Mouse (Mus musculus): ENCODE data around the gene 2610507B11Rik. TPM values are rescaled to one million over a fixed set of nuclear protein-coding genes. Genes with fewer than 3 reads are reported as not detected.
A peak's percentile ranks its signal among the peaks of the same experiment; 100 is the strongest.

Gene 2610507B11Rik
- 49.5 and 72.1 TPM in 2 replicates for polyA plus RNA-seq (2012; rRNA removed)

- DNase-seq (ENCODE audit: low read depth, low spot score), result peak; percentile 56
These were observed at the start of gene 2610507B11Rik for GRCm38 (mm10) chr11:78261380-78262352. 2610507B11Rik (plus strand) TSS chr11:78261752.

DNA sequence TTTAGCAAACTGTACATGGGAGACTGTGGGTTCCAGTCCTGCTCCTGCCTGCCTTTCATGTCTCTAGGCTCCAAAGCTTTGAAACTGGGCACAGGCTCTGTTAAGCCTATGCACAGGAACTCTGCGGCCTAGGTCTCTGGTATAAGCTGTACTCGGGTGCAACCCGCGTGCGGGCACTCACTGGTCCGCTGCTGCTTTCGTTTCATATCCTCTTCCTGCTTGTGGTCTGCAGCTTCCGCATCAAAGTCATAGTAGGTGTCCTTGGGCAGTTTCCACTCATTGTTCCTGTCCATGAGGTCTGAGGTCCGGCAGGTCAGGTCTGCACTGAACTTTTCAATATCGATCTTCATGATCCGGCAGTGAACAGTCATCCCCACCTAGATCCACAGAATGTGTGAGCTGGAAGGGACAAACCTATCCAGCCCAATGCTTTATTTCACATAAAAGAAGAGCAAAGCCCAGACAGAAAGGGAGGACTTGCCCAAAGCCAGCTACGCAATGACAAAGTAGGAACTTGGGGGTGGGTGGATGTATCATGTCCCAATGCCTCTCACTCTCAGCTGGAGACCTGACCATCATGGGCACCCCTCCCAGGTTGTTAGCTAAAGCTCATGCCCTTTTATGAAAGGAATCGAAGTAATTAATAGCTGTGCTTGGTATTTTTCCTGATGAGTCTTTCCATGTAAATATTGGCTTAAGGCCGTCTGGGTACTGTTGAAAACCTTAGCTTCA lies 48.3 kb upstream of the 2610507B11Rik start:
- WGBS, result 84% methylated on average over 14 of the region's 14 CpGs
- DNase-seq (ENCODE audit: low read depth, low spot score), result no peak

More at GRCm38 (mm10) chr11:78261380-78262352, at the start of gene 2610507B11Rik:
- WGBS, result under 1% methylated on average over 113 of the region's 115 CpGs

GRCm38 (mm10) chr11:78215709-78216317 lies 45.7 kb upstream of the 2610507B11Rik start:
- no peak for DNase-seq (ENCODE audit: low read depth, low spot score)
- 86% methylated on average over 11 of the region's 11 CpGs for WGBS

DNA sequence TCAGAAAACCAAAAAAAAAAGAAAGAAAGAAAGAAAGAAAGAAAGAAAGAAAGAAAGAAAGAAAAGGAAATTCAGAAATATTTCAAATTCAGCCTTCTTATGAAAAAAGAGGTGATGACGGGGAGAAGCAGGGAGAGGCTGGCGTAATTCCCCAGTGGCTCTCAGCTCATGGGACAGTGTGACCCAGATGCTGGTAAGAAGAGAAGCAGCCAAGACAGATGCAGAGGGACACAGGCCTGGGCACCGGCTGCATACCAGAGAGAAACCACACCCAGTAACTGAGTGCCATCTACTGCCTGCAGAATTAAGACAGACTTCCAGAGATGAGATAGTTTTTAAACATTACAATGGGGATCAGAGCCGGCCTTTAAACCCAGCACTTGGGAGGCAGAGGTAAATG lies 38.0 kb upstream of the 2610507B11Rik start:
- WGBS, result 91% methylated on average over 4 of the region's 4 CpGs
- DNase-seq (ENCODE audit: low read depth, low spot score), result no peak

DNA sequence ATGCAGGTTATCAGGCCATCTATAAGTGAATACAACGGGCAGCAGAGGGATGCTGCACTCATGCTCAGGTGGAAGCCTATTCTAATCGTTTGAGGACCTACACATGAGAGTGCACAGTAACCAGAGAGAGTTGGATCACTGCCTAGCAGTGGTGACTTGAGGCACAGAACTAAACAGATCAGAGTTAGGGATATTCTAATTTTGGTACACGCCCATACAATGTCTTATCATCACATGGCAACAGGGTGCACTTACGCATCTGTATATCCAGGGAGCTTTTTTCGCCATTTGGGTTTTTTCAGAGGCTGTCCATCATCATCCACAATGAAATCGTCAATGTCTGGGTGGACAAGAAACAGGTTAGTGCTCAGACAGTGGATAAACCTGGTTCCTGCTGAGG lies 30.0 kb upstream of the 2610507B11Rik start:
- no peak for DNase-seq (ENCODE audit: low read depth, low spot score)
- WGBS, result 91% methylated on average over 6 of the region's 6 CpGs

- 74% methylated on average over 9 of the region's 9 CpGs for WGBS
These were observed 21.2 kb upstream of the 2610507B11Rik start for GRCm38 (mm10) chr11:78240193-78240857.

GRCm38 (mm10) chr11:78245261-78245626 lies 16.3 kb upstream of the 2610507B11Rik start:
- under 1% methylated on average over 19 of the region's 19 CpGs for WGBS

More at GRCm38 (mm10) chr11:78240193-78240857, 21.2 kb upstream of the 2610507B11Rik start:
- DNase-seq (ENCODE audit: low read depth, low spot score), result no peak

DNA sequence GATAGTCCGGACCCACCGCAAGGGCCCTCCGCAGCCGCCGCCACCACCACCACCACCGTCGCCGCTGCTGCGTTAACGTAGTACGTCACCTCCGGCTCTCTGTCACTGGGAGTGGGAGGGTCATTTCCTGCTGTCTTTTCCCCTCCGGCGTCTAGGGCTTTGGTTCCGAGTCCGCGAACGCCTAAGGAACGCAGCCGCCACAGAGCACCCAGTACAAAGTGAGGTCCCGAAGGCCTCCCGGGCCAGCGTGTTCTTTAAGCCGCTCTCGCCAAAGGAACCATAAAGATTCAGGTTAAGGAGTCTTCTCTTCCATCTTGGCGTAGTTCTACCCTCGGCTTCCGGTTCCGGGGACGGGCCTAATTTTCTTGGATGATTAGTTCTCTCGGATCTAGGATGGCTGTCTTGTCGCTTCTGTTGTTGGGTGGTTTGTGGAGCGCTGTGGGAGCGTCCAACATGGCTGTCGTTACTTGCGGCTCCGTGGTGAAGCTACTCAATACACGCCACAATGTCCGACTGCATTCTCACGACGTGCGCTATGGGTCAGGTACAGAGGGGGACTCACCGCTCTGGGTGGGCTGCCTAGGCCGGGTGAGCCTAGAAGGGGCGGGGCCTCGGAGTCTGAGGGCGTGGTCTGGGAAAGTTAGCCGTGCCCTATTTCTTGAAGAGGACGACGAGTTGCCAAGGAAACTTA lies 15.8 kb upstream of the 2610507B11Rik start, which contains the start of the genes Sdf2 and Supt6:
TSS of gene Sdf2 (plus strand) at position 120 of the 691 bp plus-strand sequence.
TSS of gene Supt6 (minus strand) at position 361 of the 691 bp plus-strand sequence.
- under 1% methylated on average over 50 of the region's 50 CpGs for WGBS
- peak; percentile 93 for DNase-seq (ENCODE audit: low read depth, low spot score)

More at GRCm38 (mm10) chr11:78245261-78245626, 16.3 kb upstream of the 2610507B11Rik start:
- no peak for DNase-seq (ENCODE audit: low read depth, low spot score)

DNA sequence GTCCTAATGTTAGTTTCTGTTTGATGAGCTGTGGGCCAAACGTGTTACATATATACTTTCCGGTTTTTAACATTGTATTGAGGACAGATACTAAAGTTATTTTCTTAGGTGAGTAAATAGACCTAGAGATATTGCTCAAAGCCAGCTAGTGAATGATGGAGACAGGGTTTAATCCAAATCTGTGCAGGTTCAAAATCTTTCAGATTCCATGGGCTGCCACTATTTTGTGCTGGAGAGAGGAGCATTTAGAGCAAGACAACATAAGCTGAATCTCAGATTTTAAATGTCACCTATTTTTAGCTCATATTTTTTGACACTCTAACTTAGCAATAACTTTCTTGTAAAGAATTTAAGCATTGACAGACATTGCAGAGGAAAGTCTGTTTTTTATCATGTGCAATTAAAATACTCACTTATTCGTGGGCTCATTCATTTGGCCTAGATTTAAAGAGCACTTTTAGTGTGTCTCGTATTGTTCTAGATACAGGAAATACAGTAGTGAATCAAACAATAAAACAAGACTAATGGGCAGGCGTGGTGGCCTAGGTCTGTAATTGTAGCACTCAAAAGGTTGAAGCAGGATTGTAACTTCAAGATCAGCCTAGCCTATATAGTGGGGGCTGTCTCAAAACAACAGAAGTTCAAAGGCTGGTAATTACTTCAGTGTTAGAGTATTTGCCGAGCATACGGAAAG lies 15.1 kb upstream of the 2610507B11Rik start:
- DNase-seq (ENCODE audit: low read depth, low spot score), result peak; percentile 55
- WGBS, result 9% methylated on average over 7 of the region's 7 CpGs

- WGBS, result 19% methylated on average over 3 of the region's 3 CpGs
- peak; percentile 78 for DNase-seq (ENCODE audit: low read depth, low spot score)
These were observed 14.6 kb upstream of the 2610507B11Rik start for GRCm38 (mm10) chr11:78247012-78247348.

GRCm38 (mm10) chr11:78247727-78248140 lies 13.8 kb upstream of the 2610507B11Rik start:
- 65% methylated on average over 4 of the region's 4 CpGs for WGBS
- DNase-seq (ENCODE audit: low read depth, low spot score), result no peak

- WGBS, result 100% methylated on average over 1 of the region's 1 CpGs
- DNase-seq (ENCODE audit: low read depth, low spot score), result no peak
These were observed 4.9 kb upstream of the 2610507B11Rik start for GRCm38 (mm10) chr11:78256618-78257017.

DNA sequence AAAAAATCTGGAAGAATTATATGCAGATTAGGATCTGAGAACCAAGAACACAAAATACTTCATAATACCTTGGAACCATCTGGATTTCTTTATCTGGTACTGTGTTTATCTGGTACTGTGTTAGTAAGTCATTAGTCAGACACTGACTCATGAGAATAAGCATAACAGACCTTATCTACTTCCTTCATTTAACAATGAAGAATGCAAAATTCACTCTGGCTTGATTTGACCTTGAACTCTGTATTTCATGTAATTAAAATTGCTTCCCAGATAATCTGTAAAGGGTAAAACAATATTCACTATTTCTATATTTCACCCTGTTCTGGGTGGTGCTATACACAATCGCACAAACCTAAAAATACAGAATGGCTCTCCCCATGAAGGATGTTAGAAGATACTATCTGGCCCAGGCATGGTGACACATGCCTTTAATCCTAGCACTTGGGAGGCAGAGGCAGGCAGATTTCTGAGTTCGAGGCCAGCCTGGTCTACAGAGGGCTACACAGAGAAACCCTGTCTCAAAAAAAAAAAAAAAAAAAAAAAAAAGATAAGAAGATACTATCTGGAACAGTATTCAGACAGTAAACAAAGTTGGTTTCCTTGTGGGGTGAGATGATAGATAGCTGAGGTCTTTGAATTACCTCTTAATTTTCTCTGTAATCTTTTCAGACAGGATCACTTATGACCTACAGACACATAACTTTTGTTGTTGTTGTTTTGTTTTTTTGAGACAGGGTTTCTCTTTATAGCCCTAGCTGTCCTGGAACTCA lies 878 bp upstream of the 2610507B11Rik start:
- DNase-seq (ENCODE audit: low read depth, low spot score), result no peak
- 91% methylated on average over 2 of the region's 2 CpGs for WGBS

DNA sequence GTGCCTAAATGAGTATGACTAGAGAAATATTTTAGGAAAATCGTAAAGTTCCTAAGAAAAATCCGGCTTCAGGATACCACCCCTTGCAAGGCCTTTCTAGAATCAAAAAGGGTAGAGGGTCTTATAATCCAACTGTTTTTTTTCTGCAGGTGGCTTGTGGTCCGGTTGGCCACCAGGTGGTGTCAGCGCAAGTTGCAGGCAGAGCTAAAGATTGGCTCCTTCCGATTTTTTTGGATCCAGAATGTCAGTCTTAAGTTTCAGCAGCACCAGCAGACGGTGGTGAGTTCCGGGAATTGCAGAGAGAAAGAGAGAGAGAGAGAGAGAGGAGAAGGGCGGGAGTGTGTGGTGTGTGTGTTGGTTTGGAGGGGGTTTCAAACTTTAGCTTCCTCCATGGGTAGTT lies 998 bp downstream of the 2610507B11Rik start:
- WGBS, result 4% methylated on average over 8 of the region's 8 CpGs
- DNase-seq (ENCODE audit: low read depth, low spot score), result no peak

- no peak for DNase-seq (ENCODE audit: low read depth, low spot score)
- 90% methylated on average over 6 of the region's 6 CpGs for WGBS
These were observed 4.0 kb downstream of the 2610507B11Rik start for GRCm38 (mm10) chr11:78265571-78265970.

GRCm38 (mm10) chr11:78271986-78272385 lies 10.4 kb downstream of the 2610507B11Rik start:
- DNase-seq (ENCODE audit: low read depth, low spot score), result no peak
- 92% methylated on average over 13 of the region's 13 CpGs for WGBS

GRCm38 (mm10) chr11:78275596-78275995 lies 14.0 kb downstream of the 2610507B11Rik start:
- WGBS, result 95% methylated on average over 1 of the region's 1 CpGs
- no peak for DNase-seq (ENCODE audit: low read depth, low spot score)
